Comparison of ENCODE assay signal across 24 mouse cellular contexts in the genomic region with DNA sequence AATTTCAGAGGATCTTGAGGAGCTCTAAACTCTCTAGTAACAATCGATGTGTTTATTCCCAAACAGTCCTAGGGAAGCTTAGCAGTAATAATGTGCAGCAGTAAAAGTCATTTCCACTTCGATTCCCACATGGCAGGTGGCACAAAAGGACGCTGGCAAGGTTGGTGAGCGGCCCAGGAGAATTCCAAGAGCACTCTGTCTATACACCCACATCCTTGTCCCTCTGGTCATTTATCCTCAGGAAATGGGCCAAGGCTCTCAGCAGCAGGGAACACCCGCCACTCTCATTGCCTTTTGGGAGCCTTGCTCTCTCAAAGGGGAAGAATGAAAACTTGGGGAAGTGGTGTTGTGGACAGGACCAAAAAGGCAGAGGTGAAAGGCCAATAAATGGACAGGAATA.
DNase-seq lines count a peak whose midpoint lies in the region; ATAC-seq lines count a peak whose summit lies in the region.
"Had no signal": no experiment of that assay in that cellular context is flagged by ENCODE, and none has a peak within 500 bp of the region (broad histone marks: within the 10 kb centered on the region; RNA-seq: fewer than 3 reads in every experiment).

No protein-coding gene starts in this region.

- peak; percentile 79 for ATAC-seq in hindbrain, embryonic 16.5 days
- no peak for ATAC-seq in hindbrain, embryonic 11.5 days (ENCODE audit: low FRiP score)
- ATAC-seq in neural tube, embryonic 13.5 days (ENCODE audit: low read depth): peak; percentile 53; the same call in 1 of the 2 replicates
- peak; percentile 79 for ATAC-seq in neural tube, embryonic 15.5 days (ENCODE audit: low FRiP score)
- ATAC-seq: forebrain, embryonic 14.5 days had no signal

- H3K4me1 ChIP-seq in hindbrain, embryonic 16.5 days (ENCODE audit: control insufficient read depth, insufficient read depth, low read depth, low read length): no peaks in the 10 kb centered on the region
- H3K4me1 ChIP-seq in hindbrain, embryonic 11.5 days (replicated peaks; ENCODE audit: control insufficient read depth, insufficient read depth, low read length): no peaks in the 10 kb centered on the region
- no peaks in the 10 kb centered on the region for H3K4me1 ChIP-seq in neural tube, embryonic 13.5 days (replicated peaks)
- H3K4me1 ChIP-seq in neural tube, embryonic 15.5 days: no peaks in the 10 kb centered on the region
- H3K4me1 ChIP-seq: embryonic facial prominence, embryonic 13.5 days; embryonic facial prominence, embryonic 15.5 days; forebrain, embryonic 10.5 days; forebrain, embryonic 12.5 days had no signal

- no peak overlapping the region for H3K4me3 ChIP-seq in hindbrain, embryonic 16.5 days (ENCODE audit: low read length)
- H3K4me3 ChIP-seq in hindbrain, embryonic 11.5 days (ENCODE audit: low read depth, low read length): no peak overlapping the region
- no peak overlapping the region for H3K4me3 ChIP-seq in neural tube, embryonic 13.5 days
- no peak overlapping the region for H3K4me3 ChIP-seq in neural tube, embryonic 15.5 days (replicated peaks)
- H3K4me3 ChIP-seq: embryonic facial prominence, embryonic 13.5 days; embryonic facial prominence, embryonic 15.5 days; erythroblast, embryonic 14.5 days; forebrain, embryonic 10.5 days; forebrain, embryonic 12.5 days had no signal

- no peaks in the 10 kb centered on the region for H3K27me3 ChIP-seq in hindbrain, embryonic 16.5 days (replicated peaks; ENCODE audit: control insufficient read depth, insufficient read depth, low read length)
- no peaks in the 10 kb centered on the region for H3K27me3 ChIP-seq in hindbrain, embryonic 11.5 days (ENCODE audit: control insufficient read depth, insufficient read depth, low read length)
- H3K27me3 ChIP-seq in neural tube, embryonic 13.5 days: no peaks in the 10 kb centered on the region
- no peaks in the 10 kb centered on the region for H3K27me3 ChIP-seq in neural tube, embryonic 15.5 days (replicated peaks)
- H3K27me3 ChIP-seq: embryonic facial prominence, embryonic 13.5 days; embryonic facial prominence, embryonic 15.5 days; forebrain, embryonic 12.5 days had no signal

- no peak overlapping the region for H3K9ac ChIP-seq in hindbrain, embryonic 16.5 days (ENCODE audit: low read depth, low read length)
- no peak overlapping the region for H3K9ac ChIP-seq in hindbrain, embryonic 11.5 days (ENCODE audit: low read depth, low read length)
- no peak overlapping the region for H3K9ac ChIP-seq in neural tube, embryonic 13.5 days
- H3K9ac ChIP-seq in neural tube, embryonic 15.5 days (replicated peaks): no peak overlapping the region
- H3K9ac ChIP-seq: embryonic facial prominence, embryonic 13.5 days; embryonic facial prominence, embryonic 15.5 days; forebrain, embryonic 12.5 days had no signal

- intact Hi-C loops in left cerebral cortex, postnatal 4 days (cut with DNase I): no loop called here

- DNase-seq in hindbrain, embryonic 11.5 days (ENCODE audit: low spot score): no peak
- peak; percentile 1 for DNase-seq in left cerebral cortex, postnatal 4 days
- no peak for DNase-seq in left cerebral cortex, adult 18-20 months (ENCODE audit: low spot score in 2 of 2)
- DNase-seq in neural tube, embryonic 10.5 days (ENCODE audit: extremely low spot score, low spot score): no peak
- DNase-seq in right cerebral cortex, postnatal 10 days (ENCODE audit: low spot score in 2 of 2): no peak
- DNase-seq: adrenal gland, adult 2 months; adrenal gland, postnatal 10 days; adrenal gland, postnatal 25 days; cerebellum, adult 11 months; cerebellum, adult 18-20 months; cerebellum, adult 8-10 months; cerebellum, adult 9-11 months; cerebellum, postnatal 14 days; cerebellum, postnatal 36 days; embryo, embryonic 11 days had no signal

- no peak overlapping the region for H3K4me2 ChIP-seq in hindbrain, embryonic 16.5 days (ENCODE audit: low read length)
- H3K4me2 ChIP-seq in hindbrain, embryonic 11.5 days (replicated peaks; ENCODE audit: low read depth, low read length): no peak overlapping the region
- H3K4me2 ChIP-seq in neural tube, embryonic 13.5 days: no peak overlapping the region
- H3K4me2 ChIP-seq in neural tube, embryonic 15.5 days: no peak overlapping the region
- H3K4me2 ChIP-seq: embryonic facial prominence, embryonic 13.5 days; embryonic facial prominence, embryonic 15.5 days; forebrain, embryonic 12.5 days had no signal

- H3K9me3 ChIP-seq in hindbrain, embryonic 16.5 days (ENCODE audit: control insufficient read depth, low read length): no peaks in the 10 kb centered on the region
- H3K9me3 ChIP-seq in hindbrain, embryonic 11.5 days (ENCODE audit: control insufficient read depth, low read length): no peaks in the 10 kb centered on the region
- no peaks in the 10 kb centered on the region for H3K9me3 ChIP-seq in neural tube, embryonic 13.5 days
- H3K9me3 ChIP-seq in neural tube, embryonic 15.5 days (replicated peaks): no peaks in the 10 kb centered on the region
- H3K9me3 ChIP-seq: embryonic facial prominence, embryonic 13.5 days; embryonic facial prominence, embryonic 15.5 days; forebrain, embryonic 10.5 days; forebrain, embryonic 12.5 days had no signal

- H3K27ac ChIP-seq in hindbrain, embryonic 16.5 days (ENCODE audit: low read depth, low read length): no peak overlapping the region
- H3K27ac ChIP-seq in hindbrain, embryonic 11.5 days (ENCODE audit: low read depth, low read length): no peak overlapping the region
- H3K27ac ChIP-seq in neural tube, embryonic 13.5 days (replicated peaks): no peak overlapping the region
- H3K27ac ChIP-seq in neural tube, embryonic 15.5 days (replicated peaks): no peak overlapping the region
- H3K27ac ChIP-seq: embryonic facial prominence, embryonic 13.5 days; embryonic facial prominence, embryonic 15.5 days; forebrain, embryonic 10.5 days; forebrain, embryonic 12.5 days had no signal

- H3K36me3 ChIP-seq in hindbrain, embryonic 16.5 days (ENCODE audit: control insufficient read depth, insufficient read depth, low read length): no peaks in the 10 kb centered on the region
- H3K36me3 ChIP-seq in hindbrain, embryonic 11.5 days (ENCODE audit: control insufficient read depth, insufficient read depth, low read length): no peaks in the 10 kb centered on the region
- H3K36me3 ChIP-seq in neural tube, embryonic 13.5 days: no peaks in the 10 kb centered on the region
- no peaks in the 10 kb centered on the region for H3K36me3 ChIP-seq in neural tube, embryonic 15.5 days
- H3K36me3 ChIP-seq: embryonic facial prominence, embryonic 13.5 days; embryonic facial prominence, embryonic 15.5 days; forebrain, embryonic 10.5 days; forebrain, embryonic 12.5 days had no signal

- WGBS in hindbrain, embryonic 16.5 days: 72% methylated on average over 5 of the region's 5 CpGs
- 83% methylated on average over 5 of the region's 5 CpGs for WGBS in hindbrain, embryonic 11.5 days
- WGBS in neural tube, embryonic 13.5 days: 63% methylated on average over 5 of the region's 5 CpGs
- WGBS in neural tube, embryonic 15.5 days: 55% methylated on average over 5 of the region's 5 CpGs
